In genomic region chr10:110810528-110810927, GRCm38 (mm10) we compare ENCODE assay signal across 28 mouse cellular contexts.
"Had no signal": no experiment of that assay in that cellular context is flagged by ENCODE, and none has a peak within 500 bp of the region (broad histone marks: within the 10 kb centered on the region; RNA-seq: fewer than 3 reads in every experiment).

No protein-coding gene starts in this region.

- DNase-seq: cerebellum, adult 8-10 months; cerebellum, adult 9-10 months; cerebellum, adult 9-11 months; cerebellum, postnatal 10 days; cerebellum, postnatal 14 days; cerebellum, postnatal 25 days; cerebellum, postnatal 36 days; embryo, embryonic 11 days; forebrain, postnatal 0 days; gastrocnemius, adult 2 months; gastrocnemius, postnatal 10 days; gastrocnemius, postnatal 14 days; gastrocnemius, postnatal 25 days; gastrocnemius, postnatal 36 days; heart, adult 11 months; heart, adult 18-20 months; heart, adult 2 months had no signal

- H3K4me3 ChIP-seq: embryonic facial prominence, embryonic 10.5 days; embryonic facial prominence, embryonic 12.5 days; embryonic facial prominence, embryonic 13.5 days; embryonic facial prominence, embryonic 15.5 days; erythroblast, embryonic 14.5 days; forebrain, embryonic 10.5 days; forebrain, embryonic 12.5 days; forebrain, embryonic 13.5 days; forebrain, embryonic 15.5 days; gastrocnemius, adult 2 months; heart, adult 2 months had no signal

- H3K27me3 ChIP-seq: embryonic facial prominence, embryonic 12.5 days; embryonic facial prominence, embryonic 13.5 days; embryonic facial prominence, embryonic 15.5 days; forebrain, embryonic 13.5 days; forebrain, embryonic 15.5 days had no signal

- H3K36me3 ChIP-seq: embryonic facial prominence, embryonic 10.5 days; embryonic facial prominence, embryonic 12.5 days; embryonic facial prominence, embryonic 13.5 days; embryonic facial prominence, embryonic 15.5 days; forebrain, embryonic 10.5 days; forebrain, embryonic 12.5 days; forebrain, embryonic 15.5 days had no signal

- H3K9me3 ChIP-seq: embryonic facial prominence, embryonic 10.5 days; embryonic facial prominence, embryonic 12.5 days; embryonic facial prominence, embryonic 13.5 days; embryonic facial prominence, embryonic 15.5 days; forebrain, embryonic 10.5 days; forebrain, embryonic 12.5 days; forebrain, embryonic 13.5 days; forebrain, embryonic 15.5 days had no signal

- ATAC-seq: forebrain, embryonic 13.5 days; forebrain, embryonic 14.5 days; forebrain, embryonic 15.5 days; forebrain, embryonic 16.5 days; forebrain, postnatal 0 days had no signal

- H3K4me2 ChIP-seq: embryonic facial prominence, embryonic 12.5 days; embryonic facial prominence, embryonic 13.5 days; embryonic facial prominence, embryonic 15.5 days; forebrain, embryonic 12.5 days; forebrain, embryonic 13.5 days; forebrain, embryonic 15.5 days had no signal

- H3K9ac ChIP-seq: embryonic facial prominence, embryonic 12.5 days; embryonic facial prominence, embryonic 13.5 days; embryonic facial prominence, embryonic 15.5 days; forebrain, embryonic 12.5 days; forebrain, embryonic 13.5 days; forebrain, embryonic 15.5 days; forebrain, postnatal 0 days had no signal

- H3K4me1 ChIP-seq: forebrain, embryonic 12.5 days had no signal

- H3K27ac ChIP-seq: embryonic facial prominence, embryonic 10.5 days; embryonic facial prominence, embryonic 12.5 days; embryonic facial prominence, embryonic 13.5 days; embryonic facial prominence, embryonic 15.5 days; forebrain, embryonic 10.5 days; forebrain, embryonic 12.5 days; forebrain, embryonic 13.5 days; forebrain, embryonic 15.5 days; gastrocnemius, adult 2 months; heart, adult 2 months had no signal
